Mouse (Mus musculus) heart, adult 9 months (tissue): ENCODE results near the gene Ube2d3.
A peak's percentile ranks its signal among the peaks of the same experiment; 100 is the strongest.
"Not testable (repeated sequence)": the region's sequence is repeated elsewhere in the genome, so short reads cannot be mapped to it uniquely, and the experiment has no call there.

Source experiments
- DNase-seq, 2 experiments: peaks; one replicate each; pipeline ENCODE4 v3.0.0; 2022; ENCODE audit warnings: low spot score in 2 of 2

Gene Ube2d3

GRCm38 (mm10) chr3:135491102-135491501 lies 53.2 kb downstream of the Ube2d3 start:
- no peak for DNase-seq

GRCm38 (mm10) chr3:135493320-135493719 lies 55.4 kb downstream of the Ube2d3 start:
- DNase-seq: not testable (repeated sequence)

GRCm38 (mm10) chr3:135497956-135498355 lies 60.0 kb downstream of the Ube2d3 start:
- DNase-seq: not testable (repeated sequence)

- DNase-seq: no peak
Measured at GRCm38 (mm10) chr3:135498891-135499290, 60.9 kb downstream of the Ube2d3 start.

- no peak for DNase-seq
Measured at GRCm38 (mm10) chr3:135503160-135503559, 65.2 kb downstream of the Ube2d3 start.

GRCm38 (mm10) chr3:135505369-135505909 lies 67.5 kb downstream of the Ube2d3 start:
- DNase-seq: peak in 1 of 2 experiments; percentile 64

GRCm38 (mm10) chr3:135505916-135506482 lies 68.0 kb downstream of the Ube2d3 start:
- no peak for DNase-seq

- DNase-seq: no peak
Measured at GRCm38 (mm10) chr3:135507506-135507905, 69.6 kb downstream of the Ube2d3 start.

GRCm38 (mm10) chr3:135508191-135508590 lies 70.2 kb downstream of the Ube2d3 start:
- no peak for DNase-seq

- no peak for DNase-seq
Measured at GRCm38 (mm10) chr3:135510372-135510771, 72.4 kb downstream of the Ube2d3 start.

- DNase-seq: no peak
Measured at GRCm38 (mm10) chr3:135511683-135512082, 73.7 kb downstream of the Ube2d3 start.

GRCm38 (mm10) chr3:135513270-135513669 lies 75.3 kb downstream of the Ube2d3 start:
- no peak for DNase-seq

GRCm38 (mm10) chr3:135513800-135514425 lies 76.0 kb downstream of the Ube2d3 start:
- peak in 1 of 2 experiments; percentile 49 for DNase-seq

GRCm38 (mm10) chr3:135515246-135515645 lies 77.3 kb downstream of the Ube2d3 start:
- no peak for DNase-seq

- peak; percentile 81 to 83 for DNase-seq
Measured at GRCm38 (mm10) chr3:135516891-135517290, 78.9 kb downstream of the Ube2d3 start.
